Mouse (Mus musculus) lung, adult 2 months (tissue): ENCODE measurements around the gene Anp32e.

Experiments used
- CTCF ChIP-seq: fragments of 200-500 bp; IDR thresholded peaks from 2 replicates; pipeline ENCODE4 v1.5.1; 2011; ENCODE audit warnings: mild to moderate bottlenecking, low read length, control low read depth; ENCODE audit not compliant: insufficient read depth
- POLR2A ChIP-seq: fragments of 200-500 bp; IDR thresholded peaks from 2 replicates; pipeline ENCODE4 v1.6.1; 2011; ENCODE audit warnings: low read depth, mild to moderate bottlenecking, control low read depth, low read length, borderline replicate concordance; ENCODE audit errors: extremely low read depth

DNA sequence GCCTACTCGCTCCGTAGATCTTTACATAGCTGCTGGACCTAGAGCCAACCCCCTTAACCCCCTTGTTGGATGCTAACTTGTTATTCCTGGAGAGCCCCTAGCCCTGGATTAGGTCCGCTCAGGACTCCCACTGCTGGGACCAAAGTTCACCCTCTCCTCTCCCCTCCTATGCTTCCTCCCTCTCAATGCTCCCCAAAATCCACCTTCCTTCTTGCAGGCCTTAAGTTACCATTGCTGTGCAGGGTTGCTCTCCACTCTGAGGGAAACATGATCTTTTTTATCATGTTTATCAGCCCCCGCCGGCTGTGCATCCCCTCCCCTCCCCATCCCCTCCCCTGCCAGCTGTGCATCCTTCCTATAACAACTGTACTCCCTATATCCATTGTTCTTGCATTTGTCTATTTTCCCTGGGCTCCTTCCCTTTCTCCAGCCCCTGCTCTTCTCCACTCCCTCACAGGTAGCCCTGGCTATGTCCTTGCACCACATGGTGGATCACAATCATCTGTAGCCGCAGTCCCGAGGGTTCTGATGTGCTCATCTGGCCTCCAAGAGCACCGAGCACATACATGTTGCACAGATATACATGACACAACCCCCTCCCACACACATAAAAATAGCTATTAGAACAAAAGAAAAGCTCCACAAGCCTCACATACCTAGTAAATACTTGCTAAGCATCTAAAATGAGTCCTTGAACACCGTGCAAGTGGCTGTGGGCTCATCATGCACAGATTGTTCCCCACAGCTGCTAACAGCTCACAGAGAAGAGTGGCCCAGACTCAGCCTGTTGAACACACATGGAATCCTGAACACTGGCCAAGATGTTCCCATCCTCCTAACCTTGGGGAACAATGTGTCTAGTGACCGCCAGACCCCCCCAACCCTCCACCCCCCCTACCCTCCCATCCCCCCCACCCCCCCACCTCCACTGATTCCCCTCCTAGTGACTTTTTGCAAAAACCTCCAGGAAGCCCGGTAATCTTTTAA, 36.7 kb upstream of the Anp32e start:
- no peak for TF ChIP-seq POLR2A
- TF ChIP-seq CTCF: no peak
